Mouse (Mus musculus) hindbrain, embryonic 11.5 days (tissue): ENCODE results near the gene Nop2. TPM values are rescaled to one million over a fixed set of nuclear protein-coding genes. Genes with fewer than 3 reads are reported as not detected.
"Not testable (repeated sequence)": the region's sequence is repeated elsewhere in the genome, so short reads cannot be mapped to it uniquely, and the experiment has no call there.

ENCODE experiments used
- ATAC-seq: fragments of 200-750 bp; cut with Nextera tagmentation; 2 replicates; pipeline ENCODE4 v1.8.0; 2017; ENCODE audit warnings: mild to moderate bottlenecking, moderate TSS enrichment, moderate library complexity; ENCODE audit not compliant: low FRiP score
- DNase-seq: peaks from one replicate; pipeline ENCODE4 v3.0.0-alpha.2; 2015; ENCODE audit warnings: low spot score
- H3K27ac ChIP-seq: fragments of 300-500 bp; sonication (generic); 2 replicates; pipeline ENCODE4 v1.5.1; 2014; ENCODE audit warnings: mild to moderate bottlenecking, low read depth, low read length
- H3K27me3 ChIP-seq: fragments of 300-500 bp; sonication (generic); 2 replicates; pipeline ENCODE4 v1.6.1; 2014; ENCODE audit warnings: mild to moderate bottlenecking, low read length, moderate library complexity, mixed read lengths; ENCODE audit not compliant: control insufficient read depth, insufficient read depth
- H3K36me3 ChIP-seq: fragments of 300-500 bp; sonication (generic); 2 replicates; pipeline ENCODE4 v1.6.1; 2014; ENCODE audit warnings: mild to moderate bottlenecking, low read length, moderate library complexity, mixed read lengths; ENCODE audit not compliant: control insufficient read depth, insufficient read depth
- H3K4me1 ChIP-seq: fragments of 300-500 bp; sonication (generic); replicated peaks from 2 replicates; pipeline ENCODE4 v1.6.1; 2014; ENCODE audit warnings: low read length, mixed read lengths; ENCODE audit not compliant: control insufficient read depth, insufficient read depth
- H3K4me2 ChIP-seq: fragments of 300-500 bp; sonication (generic); replicated peaks from 2 replicates; pipeline ENCODE4 v1.6.1; 2014; ENCODE audit warnings: mild to moderate bottlenecking, low read depth, low read length
- H3K4me3 ChIP-seq: fragments of 300-500 bp; sonication (generic); 2 replicates; pipeline ENCODE4 v1.5.1; 2014; ENCODE audit warnings: low read depth, low read length
- H3K9ac ChIP-seq: fragments of 300-500 bp; sonication (generic); 2 replicates; pipeline ENCODE4 v1.6.1; 2014; ENCODE audit warnings: low read depth, low read length
- H3K9me3 ChIP-seq: fragments of 300-500 bp; sonication (generic); 2 replicates; pipeline ENCODE4 v1.6.1; 2016; ENCODE audit warnings: low read length; ENCODE audit not compliant: control insufficient read depth
- WGBS: fragments of 180-500 bp; shearing (Covaris S2); extraction: QIAGEN DNeasy Blood & Tissue Kit; methylation state at CpG from one replicate; pipeline ENCODE4 v1.1.7; 2014; 5-methylcytosine and 5-hydroxymethylcytosine counted together
- polyA plus RNA-seq: library from polyadenylated mRNA; unstranded; fragments of >200 nt; fragmentation: Nextera tagmentation; extraction: Ambion mirVana; gene quantifications from 2 replicates; pipeline ENCODE4 v1.2.1, GENCODE M21; 2014

Nop2 gene
- polyA plus RNA-seq, 1 experiment from 2014 or later, result 45.3 TPM

GRCm38 (mm10) chr6:125160558-125160853 lies 28.8 kb downstream of the Nop2 start:
- H3K4me3 ChIP-seq, result no peak overlapping the region
- 0 out of 2 replicates have a peak overlapping the region, but pooled peaks have one; percentile 24 for H3K27ac ChIP-seq
- peaks cover 9% of the 10 kb centered on the region for H3K4me1 ChIP-seq
- H3K27me3 ChIP-seq, result no peaks in the 10 kb centered on the region
- ATAC-seq, result no peak
- H3K9me3 ChIP-seq, result no peaks in the 10 kb centered on the region
- WGBS, result 64% methylated on average over 10 of the region's 10 CpGs
- H3K9ac ChIP-seq, result no peak overlapping the region
- H3K36me3 ChIP-seq, result peaks cover 12% of the 10 kb centered on the region
- H3K4me2 ChIP-seq, result no peak overlapping the region
- peak; percentile 43 for DNase-seq

GRCm38 (mm10) chr6:125160854-125161760 lies 29.4 kb downstream of the Nop2 start:
- Histone ChIP-seq H3K27ac (0 out of 2 replicates have a peak overlapping the region, but pooled peaks have one; percentile 24), H3K36me3 (peaks cover 12% of the 10 kb centered on the region), H3K9ac (no peak overlapping the region), H3K4me3 (no peak overlapping the region), H3K27me3 (no peaks in the 10 kb centered on the region), H3K4me2 (no peak overlapping the region), H3K9me3 (no peaks in the 10 kb centered on the region), H3K4me1 (peaks cover 12% of the 10 kb centered on the region)
- 18% methylated on average over 22 of the region's 22 CpGs for WGBS
- DNase-seq (peak; percentile 59), ATAC-seq (no peak)

GRCm38 (mm10) chr6:125161971-125162370 lies 30.3 kb downstream of the Nop2 start:
- H3K27me3 ChIP-seq, H3K9me3 ChIP-seq, H3K4me2 ChIP-seq, H3K27ac ChIP-seq, ATAC-seq, H3K9ac ChIP-seq, H3K4me3 ChIP-seq: not testable (repeated sequence)
- Histone ChIP-seq H3K36me3 (peaks cover 12% of the 10 kb centered on the region), H3K4me1 (peaks cover 20% of the 10 kb centered on the region)
- 9% methylated on average over 3 of the region's 5 CpGs for WGBS
- DNase-seq, result peak; percentile 80

- peaks cover 15% of the 10 kb centered on the region for H3K36me3 ChIP-seq
- not testable (repeated sequence) for H3K4me3 ChIP-seq, ATAC-seq
These were observed 31.1 kb downstream of the Nop2 start for GRCm38 (mm10) chr6:125162615-125163305.

GRCm38 (mm10) chr6:125163801-125164657 lies 32.3 kb downstream of the Nop2 start:
- Histone ChIP-seq H3K4me1 (peaks cover 26% of the 10 kb centered on the region), H3K27ac (peak overlapping the region; percentile 91), H3K9ac (peak overlapping the region; percentile 98), H3K36me3 (peaks cover 11% of the 10 kb centered on the region), H3K27me3 (no peaks in the 10 kb centered on the region), H3K4me2 (peak overlapping the region; percentile 95), H3K4me3 (peak overlapping the region; percentile 94), H3K9me3 (no peaks in the 10 kb centered on the region)
- DNase-seq (peak; percentile 48), ATAC-seq (no peak)
- 7% methylated on average over 20 of the region's 20 CpGs for WGBS

More at GRCm38 (mm10) chr6:125162615-125163305, 31.1 kb downstream of the Nop2 start:
- H3K27me3 ChIP-seq, H3K9ac ChIP-seq, H3K9me3 ChIP-seq, H3K27ac ChIP-seq, DNase-seq, H3K4me2 ChIP-seq: not testable (repeated sequence)
- 76% methylated on average over 11 of the region's 16 CpGs for WGBS
- H3K4me1 ChIP-seq, result peaks cover 26% of the 10 kb centered on the region

- Histone ChIP-seq H3K36me3 (peaks cover 10% of the 10 kb centered on the region), H3K4me2 (peak overlapping the region; percentile 95), H3K4me1 (peaks cover 26% of the 10 kb centered on the region), H3K27me3 (no peaks in the 10 kb centered on the region), H3K27ac (peak overlapping the region; percentile 91), H3K4me3 (peak overlapping the region; percentile 94), H3K9me3 (no peaks in the 10 kb centered on the region), H3K9ac (peak overlapping the region; percentile 98)
- WGBS, result under 1% methylated on average over 39 of the region's 39 CpGs
- ATAC-seq (peak; percentile 48), DNase-seq (peak; percentile 88)
These were observed 33.1 kb downstream of the Nop2 start for GRCm38 (mm10) chr6:125164672-125165327.

- under 1% methylated on average over 35 of the region's 36 CpGs for WGBS
- Histone ChIP-seq H3K27me3 (no peaks in the 10 kb centered on the region), H3K4me2 (peak overlapping the region; percentile 95), H3K9ac (peak overlapping the region; percentile 98), H3K27ac (peak overlapping the region; percentile 91), H3K36me3 (peaks cover 10% of the 10 kb centered on the region), H3K9me3 (no peaks in the 10 kb centered on the region), H3K4me3 (peak overlapping the region; percentile 94), H3K4me1 (peaks cover 26% of the 10 kb centered on the region)
- peak; percentile 96 for DNase-seq
- ATAC-seq, result peak; percentile 91
These were observed 33.7 kb downstream of the Nop2 start for GRCm38 (mm10) chr6:125165328-125165891.
